Mouse (Mus musculus) heart, adult 11 months (tissue): ENCODE results near the gene Mamld1.

Experiments
- DNase-seq: peaks from one replicate; pipeline ENCODE4 v3.0.0; 2022

Mamld1 gene

GRCm38 (mm10) chrX:71141390-71141789 lies 91.3 kb downstream of the Mamld1 start:
- no peak for DNase-seq

- peak; percentile 92 for DNase-seq
These were observed 99.5 kb downstream of the Mamld1 start for GRCm38 (mm10) chrX:71149441-71150050.

GRCm38 (mm10) chrX:71150551-71151001 lies 100.5 kb downstream of the Mamld1 start:
- peak; percentile 98 for DNase-seq

GRCm38 (mm10) chrX:71181526-71181925 lies 131.5 kb downstream of the Mamld1 start:
- peak; percentile 12 for DNase-seq

- DNase-seq = peak; percentile 93
These were observed 133.6 kb downstream of the Mamld1 start for GRCm38 (mm10) chrX:71183671-71184070.

- DNase-seq = peak; percentile 90
These were observed 136.3 kb downstream of the Mamld1 start for GRCm38 (mm10) chrX:71186396-71186795.

GRCm38 (mm10) chrX:71204776-71205175 lies 154.7 kb downstream of the Mamld1 start:
- no peak for DNase-seq
